Mouse (Mus musculus) hindbrain, embryonic 11.5 days (tissue): ENCODE measurements around the gene Zcchc14. TPM values are rescaled to one million over a fixed set of nuclear protein-coding genes. Genes with fewer than 3 reads are reported as not detected.

ENCODE experiments used
- ATAC-seq: fragments of 200-750 bp; cut with Nextera tagmentation; 2 replicates; pipeline ENCODE4 v1.8.0; 2017; ENCODE audit warnings: mild to moderate bottlenecking, moderate TSS enrichment, moderate library complexity; ENCODE audit not compliant: low FRiP score
- DNase-seq: peaks from one replicate; pipeline ENCODE4 v3.0.0-alpha.2; 2015; ENCODE audit warnings: low spot score
- H3K27ac ChIP-seq: fragments of 300-500 bp; sonication (generic); 2 replicates; pipeline ENCODE4 v1.5.1; 2014; ENCODE audit warnings: mild to moderate bottlenecking, low read depth, low read length
- H3K27me3 ChIP-seq: fragments of 300-500 bp; sonication (generic); 2 replicates; pipeline ENCODE4 v1.6.1; 2014; ENCODE audit warnings: mild to moderate bottlenecking, low read length, moderate library complexity, mixed read lengths; ENCODE audit not compliant: control insufficient read depth, insufficient read depth
- H3K36me3 ChIP-seq: fragments of 300-500 bp; sonication (generic); 2 replicates; pipeline ENCODE4 v1.6.1; 2014; ENCODE audit warnings: mild to moderate bottlenecking, low read length, moderate library complexity, mixed read lengths; ENCODE audit not compliant: control insufficient read depth, insufficient read depth
- H3K4me1 ChIP-seq: fragments of 300-500 bp; sonication (generic); replicated peaks from 2 replicates; pipeline ENCODE4 v1.6.1; 2014; ENCODE audit warnings: low read length, mixed read lengths; ENCODE audit not compliant: control insufficient read depth, insufficient read depth
- H3K4me2 ChIP-seq: fragments of 300-500 bp; sonication (generic); replicated peaks from 2 replicates; pipeline ENCODE4 v1.6.1; 2014; ENCODE audit warnings: mild to moderate bottlenecking, low read depth, low read length
- H3K4me3 ChIP-seq: fragments of 300-500 bp; sonication (generic); 2 replicates; pipeline ENCODE4 v1.5.1; 2014; ENCODE audit warnings: low read depth, low read length
- H3K9ac ChIP-seq: fragments of 300-500 bp; sonication (generic); 2 replicates; pipeline ENCODE4 v1.6.1; 2014; ENCODE audit warnings: low read depth, low read length
- H3K9me3 ChIP-seq: fragments of 300-500 bp; sonication (generic); 2 replicates; pipeline ENCODE4 v1.6.1; 2016; ENCODE audit warnings: low read length; ENCODE audit not compliant: control insufficient read depth
- WGBS: fragments of 180-500 bp; shearing (Covaris S2); extraction: QIAGEN DNeasy Blood & Tissue Kit; methylation state at CpG from one replicate; pipeline ENCODE4 v1.1.7; 2014; 5-methylcytosine and 5-hydroxymethylcytosine counted together
- polyA plus RNA-seq: library from polyadenylated mRNA; unstranded; fragments of >200 nt; fragmentation: Nextera tagmentation; extraction: Ambion mirVana; gene quantifications from 2 replicates; pipeline ENCODE4 v1.2.1, GENCODE M21; 2014

Gene Zcchc14
- polyA plus RNA-seq, 1 experiment from 2014 or later: 30.4 TPM

- no peak overlapping the region for H3K9ac ChIP-seq
- H3K27me3 ChIP-seq: no peaks in the 10 kb centered on the region
- peaks cover 34% of the 10 kb centered on the region for H3K4me1 ChIP-seq
- H3K4me3 ChIP-seq: no peak overlapping the region
- no peaks in the 10 kb centered on the region for H3K36me3 ChIP-seq
- H3K27ac ChIP-seq: no peak overlapping the region
- 85% methylated on average over 12 of the region's 12 CpGs for WGBS
- no peak overlapping the region for H3K4me2 ChIP-seq
- no peaks in the 10 kb centered on the region for H3K9me3 ChIP-seq
- no peak for DNase-seq
- ATAC-seq: no peak
These were observed 5.0 kb downstream of the Zcchc14 start for GRCm38 (mm10) chr8:121647511-121648215.

- DNase-seq: no peak
- no peak overlapping the region for H3K4me2 ChIP-seq
- H3K4me3 ChIP-seq: no peak overlapping the region
- H3K9me3 ChIP-seq: no peaks in the 10 kb centered on the region
- no peaks in the 10 kb centered on the region for H3K36me3 ChIP-seq
- no peaks in the 10 kb centered on the region for H3K27me3 ChIP-seq
- H3K9ac ChIP-seq: no peak overlapping the region
- H3K27ac ChIP-seq: no peak overlapping the region
- 75% methylated on average over 11 of the region's 11 CpGs for WGBS
- no peak for ATAC-seq
- peaks cover 11% of the 10 kb centered on the region for H3K4me1 ChIP-seq
These were observed 9.3 kb downstream of the Zcchc14 start for GRCm38 (mm10) chr8:121643384-121643783.

- Histone ChIP-seq H3K4me1 (peaks cover 8% of the 10 kb centered on the region), H3K36me3 (no peaks in the 10 kb centered on the region), H3K9ac (no peak overlapping the region), H3K4me3 (no peak overlapping the region), H3K4me2 (no peak overlapping the region), H3K27me3 (no peaks in the 10 kb centered on the region), H3K9me3 (no peaks in the 10 kb centered on the region), H3K27ac (no peak overlapping the region)
- DNase-seq (no peak), ATAC-seq (no peak)
- WGBS: 82% methylated on average over 3 of the region's 3 CpGs
These were observed 9.9 kb downstream of the Zcchc14 start for GRCm38 (mm10) chr8:121642804-121643203.

- H3K27me3 ChIP-seq: no peaks in the 10 kb centered on the region
- WGBS: 90% methylated on average over 8 of the region's 8 CpGs
- ATAC-seq (no peak), DNase-seq (no peak)
- no peak overlapping the region for H3K9ac ChIP-seq
- no peaks in the 10 kb centered on the region for H3K36me3 ChIP-seq
- no peak overlapping the region for H3K4me2 ChIP-seq
- no peak overlapping the region for H3K27ac ChIP-seq
- H3K4me3 ChIP-seq: no peak overlapping the region
- no peaks in the 10 kb centered on the region for H3K9me3 ChIP-seq
- no peaks in the 10 kb centered on the region for H3K4me1 ChIP-seq
These were observed 16.5 kb downstream of the Zcchc14 start for GRCm38 (mm10) chr8:121636180-121636579.

- Histone ChIP-seq H3K27me3 (no peaks in the 10 kb centered on the region), H3K4me1 (no peaks in the 10 kb centered on the region), H3K27ac (no peak overlapping the region), H3K36me3 (no peaks in the 10 kb centered on the region), H3K4me2 (no peak overlapping the region), H3K4me3 (no peak overlapping the region), H3K9me3 (no peaks in the 10 kb centered on the region), H3K9ac (no peak overlapping the region)
- ATAC-seq (no peak), DNase-seq (no peak)
- 79% methylated on average over 6 of the region's 6 CpGs for WGBS
These were observed 17.2 kb downstream of the Zcchc14 start for GRCm38 (mm10) chr8:121635534-121635933.

- DNase-seq: no peak
- Histone ChIP-seq H3K9ac (no peak overlapping the region), H3K4me2 (no peak overlapping the region), H3K36me3 (0 out of 2 replicates have a peak, but pooled peaks cover 2% of the 10 kb centered on the region), H3K4me3 (no peak overlapping the region), H3K4me1 (no peaks in the 10 kb centered on the region), H3K9me3 (no peaks in the 10 kb centered on the region), H3K27me3 (no peaks in the 10 kb centered on the region), H3K27ac (no peak overlapping the region)
- WGBS: 87% methylated on average over 5 of the region's 5 CpGs
- ATAC-seq: no peak
These were observed 20.3 kb downstream of the Zcchc14 start for GRCm38 (mm10) chr8:121632401-121632800.

GRCm38 (mm10) chr8:121631645-121632071 is 21.0 kb downstream of the Zcchc14 start:
- Histone ChIP-seq H3K9ac (no peak overlapping the region), H3K9me3 (no peaks in the 10 kb centered on the region), H3K27me3 (no peaks in the 10 kb centered on the region), H3K36me3 (0 out of 2 replicates have a peak, but pooled peaks cover 2% of the 10 kb centered on the region), H3K4me1 (no peaks in the 10 kb centered on the region), H3K4me2 (no peak overlapping the region), H3K27ac (no peak overlapping the region), H3K4me3 (no peak overlapping the region)
- DNase-seq (no peak), ATAC-seq (no peak)
- WGBS: 77% methylated on average over 7 of the region's 7 CpGs

GRCm38 (mm10) chr8:121628681-121629080 is 24.0 kb downstream of the Zcchc14 start:
- Histone ChIP-seq H3K9me3 (no peaks in the 10 kb centered on the region), H3K4me2 (no peak overlapping the region), H3K4me1 (no peaks in the 10 kb centered on the region), H3K27ac (no peak overlapping the region), H3K36me3 (0 out of 2 replicates have a peak, but pooled peaks cover 2% of the 10 kb centered on the region), H3K27me3 (no peaks in the 10 kb centered on the region), H3K9ac (no peak overlapping the region), H3K4me3 (no peak overlapping the region)
- no peak for ATAC-seq
- DNase-seq: no peak
- WGBS: 96% methylated on average over 4 of the region's 4 CpGs

GRCm38 (mm10) chr8:121623043-121623442 is 29.7 kb downstream of the Zcchc14 start:
- H3K9ac ChIP-seq: no peak overlapping the region
- no peaks in the 10 kb centered on the region for H3K27me3 ChIP-seq
- no peak overlapping the region for H3K4me2 ChIP-seq
- ATAC-seq (no peak), DNase-seq (no peak)
- H3K4me1 ChIP-seq: no peaks in the 10 kb centered on the region
- 0 out of 2 replicates have a peak, but pooled peaks cover 2% of the 10 kb centered on the region for H3K36me3 ChIP-seq
- no peaks in the 10 kb centered on the region for H3K9me3 ChIP-seq
- WGBS: 90% methylated on average over 8 of the region's 8 CpGs
- no peak overlapping the region for H3K4me3 ChIP-seq
- no peak overlapping the region for H3K27ac ChIP-seq
